Mouse (Mus musculus) ovary, postnatal 14 days (tissue): ENCODE data around the gene Mgst2.

Source experiments
- DNase-seq: peaks from one replicate; pipeline ENCODE4 v3.0.0; 2022; ENCODE audit warnings: low spot score

Mgst2 gene

GRCm38 (mm10) chr3:51701281-51701751 is 41.2 kb downstream of the Mgst2 start:
- DNase-seq = peak; percentile 49

- no peak for DNase-seq
These were observed 41.8 kb downstream of the Mgst2 start for GRCm38 (mm10) chr3:51701950-51702349.

GRCm38 (mm10) chr3:51702701-51703286 is 42.6 kb downstream of the Mgst2 start:
- no peak for DNase-seq

- DNase-seq = no peak
These were observed 43.3 kb downstream of the Mgst2 start for GRCm38 (mm10) chr3:51703478-51703877.

DNA sequence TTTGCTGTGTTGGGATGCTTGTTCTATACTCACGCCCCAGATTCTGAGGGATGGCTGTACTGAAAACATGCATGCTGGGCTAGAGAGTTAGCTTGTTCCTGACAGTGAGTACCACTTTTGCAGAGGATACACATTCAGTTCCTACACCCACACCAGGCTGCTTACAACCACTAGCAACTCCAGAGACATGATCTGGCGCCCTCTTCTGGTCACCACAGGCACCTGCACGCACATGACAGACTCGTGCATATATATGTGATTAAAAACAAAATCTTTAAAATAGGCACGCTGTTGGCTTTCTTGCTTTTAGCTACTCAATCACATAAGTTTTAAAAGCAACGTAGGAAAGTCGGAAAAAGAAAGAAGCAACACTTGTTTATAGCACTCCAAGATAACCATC is 45.1 kb downstream of the Mgst2 start:
- no peak for DNase-seq

GRCm38 (mm10) chr3:51708375-51708745 is 48.2 kb downstream of the Mgst2 start:
- no peak for DNase-seq

GRCm38 (mm10) chr3:51708746-51709411 is 48.7 kb downstream of the Mgst2 start:
- peak; percentile 62 for DNase-seq

- no peak for DNase-seq
These were observed 52.2 kb downstream of the Mgst2 start for GRCm38 (mm10) chr3:51712382-51712781.

DNA sequence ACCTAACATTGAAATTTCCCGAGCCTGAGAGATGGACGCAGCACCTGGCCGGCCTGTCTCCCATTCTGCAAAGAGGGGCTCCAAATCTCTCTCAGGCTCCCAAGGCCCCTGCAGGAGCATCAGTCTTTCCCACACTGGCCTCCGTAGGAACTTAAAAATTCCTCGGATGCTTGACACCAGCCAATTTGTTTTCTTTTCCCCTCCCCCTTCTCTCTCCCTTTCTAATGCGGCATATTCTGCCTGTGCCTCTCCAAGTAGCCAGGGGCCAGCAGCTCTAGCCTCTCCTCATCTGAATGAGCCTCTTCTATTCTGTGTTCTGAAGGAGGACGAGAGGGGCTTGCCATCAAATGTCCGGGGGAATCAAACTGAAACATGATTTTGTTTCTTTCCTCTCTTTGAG is 53.1 kb downstream of the Mgst2 start:
- no peak for DNase-seq

DNA sequence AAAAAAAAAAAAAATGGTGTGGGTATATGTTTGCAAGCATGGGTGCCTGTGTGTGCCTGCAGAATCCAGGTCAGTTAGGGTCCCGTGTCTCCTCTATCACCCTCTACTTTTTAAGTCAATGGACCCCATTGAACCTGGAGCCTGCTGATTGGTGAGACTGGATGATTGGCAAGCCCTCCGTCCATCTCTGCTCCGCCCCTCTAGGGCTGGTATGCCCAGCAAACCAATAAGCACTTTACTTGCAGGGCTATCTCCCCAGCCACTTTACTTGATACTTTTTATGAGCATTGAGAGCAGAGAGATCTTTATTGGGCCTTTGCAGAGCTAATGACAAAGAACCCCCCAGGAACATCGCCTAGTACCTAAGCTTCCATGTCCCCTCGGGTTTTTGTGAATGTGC is 54.3 kb downstream of the Mgst2 start:
- no peak for DNase-seq

- DNase-seq = no peak
These were observed 57.3 kb downstream of the Mgst2 start for GRCm38 (mm10) chr3:51717455-51717854.

- no peak for DNase-seq
These were observed 57.7 kb downstream of the Mgst2 start for GRCm38 (mm10) chr3:51717909-51718308.

- no peak for DNase-seq
These were observed 59.2 kb downstream of the Mgst2 start for GRCm38 (mm10) chr3:51719373-51719772.

GRCm38 (mm10) chr3:51719982-51720381 is 59.8 kb downstream of the Mgst2 start:
- no peak for DNase-seq

DNA sequence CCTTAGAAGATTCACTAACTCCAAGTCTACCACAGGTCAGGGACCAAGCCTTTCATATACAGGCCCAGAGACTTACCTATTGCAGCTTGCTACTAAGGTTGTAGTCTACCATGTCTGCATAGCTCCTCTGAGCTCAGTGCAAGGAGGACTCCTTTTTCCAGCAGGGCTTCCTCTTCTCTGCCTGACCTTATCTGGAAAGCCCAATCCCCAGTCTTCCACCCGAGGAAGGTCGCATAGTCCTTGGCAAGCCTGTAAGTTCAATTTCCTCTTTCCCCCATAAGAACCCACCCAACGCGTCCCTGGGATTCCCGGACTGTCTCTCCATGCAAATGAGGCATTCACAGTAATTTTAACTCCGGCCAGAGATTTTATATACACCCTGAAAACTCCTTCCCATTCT is 66.1 kb downstream of the Mgst2 start:
- DNase-seq = no peak

DNA sequence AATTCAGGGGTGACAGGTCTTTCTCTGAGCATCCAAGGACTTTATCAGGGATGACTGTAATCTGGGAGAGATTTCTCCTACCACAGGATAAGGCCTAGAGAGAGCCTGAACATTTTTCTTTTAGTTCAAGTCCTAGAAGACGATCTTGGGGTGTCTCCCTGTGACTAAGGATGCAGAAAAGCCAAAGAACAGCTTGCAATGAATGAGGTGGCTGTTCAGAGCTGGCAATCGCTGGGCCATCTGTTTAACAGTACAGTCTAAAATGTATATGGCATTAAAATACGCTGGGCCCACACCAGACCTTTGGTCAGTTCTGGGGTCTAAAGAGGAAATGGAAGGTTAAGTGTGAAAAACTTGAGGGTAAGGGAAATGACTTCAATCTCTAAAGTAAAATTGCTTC is 67.3 kb downstream of the Mgst2 start:
- DNase-seq = no peak

GRCm38 (mm10) chr3:51727968-51728367 is 67.8 kb downstream of the Mgst2 start:
- no peak for DNase-seq

DNA sequence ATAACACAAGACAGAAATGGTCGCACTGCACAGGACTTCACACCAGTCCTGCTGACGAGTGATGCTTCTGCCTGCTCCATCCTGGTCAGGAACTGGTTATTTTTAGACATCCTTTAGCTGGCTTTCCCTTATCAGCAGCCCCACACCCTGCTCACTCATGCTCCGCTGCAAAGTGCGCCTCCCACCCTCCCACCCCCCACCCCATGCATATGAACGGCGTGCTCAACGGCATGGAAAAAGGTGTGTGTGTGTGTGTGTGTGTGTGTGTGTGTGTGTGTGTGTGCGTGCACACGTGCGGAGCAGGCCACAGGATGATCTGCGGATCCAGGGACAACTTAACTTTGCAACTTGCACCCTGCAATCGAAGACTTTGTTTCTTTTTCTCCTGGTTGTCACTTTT is 68.3 kb downstream of the Mgst2 start:
- DNase-seq = no peak

- no peak for DNase-seq
These were observed 69.2 kb downstream of the Mgst2 start for GRCm38 (mm10) chr3:51729109-51729918.

DNA sequence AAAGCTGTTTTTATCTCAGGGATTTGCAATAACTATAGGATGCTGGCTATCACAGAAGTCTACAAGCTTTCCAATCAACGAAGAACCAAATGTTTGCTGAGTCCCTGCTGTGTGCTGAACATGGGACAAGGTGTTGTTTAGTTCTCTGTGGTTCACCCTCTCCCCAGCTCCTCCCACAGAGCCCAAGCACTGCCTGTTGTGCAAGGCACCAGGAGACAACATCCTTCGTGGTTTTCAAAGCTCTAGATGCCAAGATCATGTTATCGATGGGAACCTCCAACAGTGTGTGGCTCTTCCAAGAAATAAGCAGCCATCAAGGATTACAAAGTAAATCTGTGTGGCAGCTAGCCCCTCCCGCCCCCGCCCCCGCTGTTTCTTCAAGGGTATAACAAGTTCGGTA is 70.5 kb downstream of the Mgst2 start:
- no peak for DNase-seq

DNA sequence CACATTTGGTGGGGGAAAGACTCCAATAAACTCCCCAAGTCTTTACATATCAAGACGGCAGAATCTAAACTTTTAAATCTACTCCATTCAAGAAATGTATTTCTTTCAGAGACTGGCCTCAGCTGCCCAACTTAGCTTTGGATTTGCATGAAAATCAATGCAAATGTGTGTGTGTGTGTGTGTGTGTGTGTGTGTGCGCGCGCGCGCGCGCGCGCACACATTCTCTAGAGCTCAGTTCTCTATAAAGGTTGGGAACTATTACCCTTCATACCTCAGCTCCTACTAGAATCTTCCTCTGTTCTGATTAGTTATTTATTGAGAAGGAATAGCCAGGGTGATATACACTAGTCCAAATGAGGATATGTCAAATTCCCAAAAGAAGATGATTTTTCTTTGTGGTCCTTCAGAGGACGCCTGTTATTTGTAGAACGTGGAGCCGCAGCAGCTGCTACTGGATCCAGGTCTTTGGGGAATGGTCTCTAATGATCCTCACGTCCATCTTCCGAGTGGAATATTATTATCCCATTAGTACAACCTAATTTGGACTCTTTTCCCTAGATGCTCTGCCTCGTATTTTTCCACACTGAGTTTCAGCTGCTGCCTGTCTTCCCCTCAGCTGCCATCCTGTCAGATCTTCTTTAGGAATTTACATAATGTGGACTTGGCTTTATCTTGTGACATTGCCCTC is 71.9 kb downstream of the Mgst2 start:
- DNase-seq = no peak
